Mouse (Mus musculus): ENCODE data around the gene Galnt17. TPM values are rescaled to one million over a fixed set of nuclear protein-coding genes. Genes with fewer than 3 reads are reported as not detected.

The Galnt17 gene
- polyA plus RNA-seq, 1 experiment from 2014 or later, result 0.81 TPM

DNA sequence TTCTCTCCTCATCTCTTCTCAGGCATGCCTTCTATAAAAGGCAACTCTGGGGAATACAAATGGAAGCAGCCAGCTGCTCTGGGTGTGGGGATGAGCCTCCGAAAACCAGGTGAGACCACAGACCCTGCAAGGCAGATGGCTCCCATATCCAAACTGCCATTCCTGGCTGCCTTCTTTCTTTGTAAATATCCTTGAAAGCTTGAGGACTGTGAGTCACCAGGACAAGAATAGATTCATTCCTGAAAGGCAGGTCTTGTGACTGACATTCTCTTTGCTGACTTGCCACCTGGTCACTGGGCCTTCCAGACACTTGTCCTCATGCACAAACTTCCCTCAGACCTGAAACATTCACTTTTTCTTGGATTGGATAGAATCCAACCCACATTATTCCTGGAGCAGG, 127.1 kb downstream of the Galnt17 start:
- TF ChIP-seq CTCF (IDR thresholded peaks at IDR 0.05; ENCODE audit: low read depth) (no peak), EP300 (optimal IDR thresholded peaks at IDR 0.05) (no peak)
- no peaks in the 10 kb centered on the region for H3K27me3 ChIP-seq (ENCODE audit: control insufficient read depth, insufficient read depth, low read length)
- ATAC-seq (ENCODE audit: low FRiP score, low TSS enrichment) (no peak), DNase-seq (ENCODE audit: low spot score) (no peak)
- no peak overlapping the region for H3K4me2 ChIP-seq (replicated peaks; ENCODE audit: low read depth)
- H3K36me3 ChIP-seq (ENCODE audit: control insufficient read depth, insufficient read depth, low read length), result no peaks in the 10 kb centered on the region
- H3K27ac ChIP-seq (replicated peaks), result no peak overlapping the region
- H3K4me1 ChIP-seq (replicated peaks; ENCODE audit: control insufficient read depth, insufficient read depth), result no peaks in the 10 kb centered on the region
- H3K4me3 ChIP-seq (ENCODE audit: low read depth, low read length), result no peak overlapping the region
- H3K9ac ChIP-seq (ENCODE audit: low read length), result no peak overlapping the region
- no peaks in the 10 kb centered on the region for H3K9me3 ChIP-seq (ENCODE audit: control insufficient read depth, low read length)
- 44% methylated on average over 1 of the region's 1 CpGs for WGBS

DNA sequence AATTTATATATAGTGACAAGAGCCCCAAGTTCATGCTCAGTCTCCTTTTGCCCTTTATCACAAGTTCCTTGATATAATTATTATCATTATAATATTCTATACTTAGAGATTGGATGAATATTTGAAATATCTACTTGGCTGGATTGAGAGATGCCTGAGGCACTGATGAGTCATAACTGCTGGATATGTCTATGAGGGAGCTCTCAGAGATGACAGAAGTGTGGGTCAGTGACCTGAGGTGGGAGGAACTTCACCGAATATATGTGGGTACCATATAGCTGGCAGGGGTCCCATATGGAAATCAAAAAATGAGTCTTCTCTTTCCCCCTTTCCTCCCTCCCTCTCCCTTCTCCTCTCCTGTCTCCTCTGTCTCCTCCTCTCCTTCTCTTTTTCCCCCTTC, 127.5 kb downstream of the Galnt17 start:
- H3K27ac ChIP-seq (replicated peaks), result no peak overlapping the region
- ATAC-seq (ENCODE audit: low FRiP score, low TSS enrichment), result no peak
- H3K9ac ChIP-seq (ENCODE audit: low read length), result no peak overlapping the region
- no peak overlapping the region for H3K4me3 ChIP-seq (ENCODE audit: low read depth, low read length)
- no peaks in the 10 kb centered on the region for H3K4me1 ChIP-seq (replicated peaks; ENCODE audit: control insufficient read depth, insufficient read depth)
- H3K9me3 ChIP-seq (ENCODE audit: control insufficient read depth, low read length), result no peaks in the 10 kb centered on the region
- H3K4me2 ChIP-seq (replicated peaks; ENCODE audit: low read depth), result no peak overlapping the region
- TF ChIP-seq EP300 (optimal IDR thresholded peaks at IDR 0.05) (no peak), CTCF (IDR thresholded peaks at IDR 0.05; ENCODE audit: low read depth) (no peak)
- H3K36me3 ChIP-seq (ENCODE audit: control insufficient read depth, insufficient read depth, low read length), result no peaks in the 10 kb centered on the region
- DNase-seq (ENCODE audit: low spot score), result no peak
- WGBS, result 61% methylated on average over 1 of the region's 1 CpGs
- no peaks in the 10 kb centered on the region for H3K27me3 ChIP-seq (ENCODE audit: control insufficient read depth, insufficient read depth, low read length)

DNA sequence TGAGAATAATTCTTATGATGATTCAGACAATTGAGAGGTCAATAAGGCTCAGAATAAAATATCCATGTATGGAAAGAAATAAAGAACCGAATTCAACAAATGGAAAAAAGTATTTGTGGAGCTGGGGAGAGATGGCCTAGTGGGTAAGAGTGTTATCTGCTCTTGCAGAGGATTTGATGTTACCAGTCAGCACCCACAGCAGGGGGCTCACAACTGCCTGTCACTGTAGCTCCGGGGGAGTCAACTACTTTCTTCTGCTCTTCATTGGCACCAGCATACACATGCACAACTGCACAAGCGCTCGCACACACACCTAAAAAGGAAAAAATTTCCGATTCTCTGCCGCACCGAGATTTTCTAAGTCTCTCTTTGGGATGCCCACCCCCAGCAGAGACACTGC, 130.4 kb downstream of the Galnt17 start:
- WGBS, result 58% methylated on average over 7 of the region's 7 CpGs
- Histone ChIP-seq H3K9ac (ENCODE audit: low read length) (no peak overlapping the region), H3K9me3 (ENCODE audit: control insufficient read depth, low read length) (no peaks in the 10 kb centered on the region), H3K27me3 (ENCODE audit: control insufficient read depth, insufficient read depth, low read length) (no peaks in the 10 kb centered on the region), H3K27ac (replicated peaks) (no peak overlapping the region), H3K36me3 (ENCODE audit: control insufficient read depth, insufficient read depth, low read length) (no peaks in the 10 kb centered on the region), H3K4me3 (ENCODE audit: low read depth, low read length) (no peak overlapping the region), H3K4me2 (replicated peaks; ENCODE audit: low read depth) (no peak overlapping the region), H3K4me1 (replicated peaks; ENCODE audit: control insufficient read depth, insufficient read depth) (no peaks in the 10 kb centered on the region)
- no peak for DNase-seq (ENCODE audit: low spot score)
- TF ChIP-seq CTCF (IDR thresholded peaks at IDR 0.05; ENCODE audit: low read depth) (no peak), EP300 (optimal IDR thresholded peaks at IDR 0.05) (no peak)
- ATAC-seq (ENCODE audit: low FRiP score, low TSS enrichment), result no peak

DNA sequence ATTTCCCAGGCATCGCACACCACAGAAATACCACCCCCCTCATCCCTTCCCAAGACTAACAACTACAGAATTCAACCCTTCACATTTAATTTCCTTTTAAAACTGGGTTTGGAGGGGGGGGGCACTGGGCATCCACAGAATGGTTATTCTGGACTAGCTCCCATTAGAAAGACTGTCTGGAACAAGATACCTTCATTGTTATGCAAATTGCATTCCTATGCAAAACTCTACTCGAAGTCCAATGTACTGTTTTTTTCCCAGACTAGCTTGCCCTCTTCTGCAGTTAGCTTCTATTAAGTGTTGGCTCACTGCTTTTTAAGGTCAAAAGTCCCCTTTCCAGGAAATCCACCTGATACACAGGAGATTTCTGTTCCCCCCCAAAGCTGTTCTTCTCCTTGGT, 131.1 kb downstream of the Galnt17 start:
- Histone ChIP-seq H3K4me2 (replicated peaks; ENCODE audit: low read depth) (no peak overlapping the region), H3K27ac (replicated peaks) (no peak overlapping the region), H3K36me3 (ENCODE audit: control insufficient read depth, insufficient read depth, low read length) (no peaks in the 10 kb centered on the region), H3K9me3 (ENCODE audit: control insufficient read depth, low read length) (no peaks in the 10 kb centered on the region), H3K4me3 (ENCODE audit: low read depth, low read length) (no peak overlapping the region), H3K4me1 (replicated peaks; ENCODE audit: control insufficient read depth, insufficient read depth) (no peaks in the 10 kb centered on the region), H3K27me3 (ENCODE audit: control insufficient read depth, insufficient read depth, low read length) (no peaks in the 10 kb centered on the region), H3K9ac (ENCODE audit: low read length) (no peak overlapping the region)
- TF ChIP-seq CTCF (IDR thresholded peaks at IDR 0.05; ENCODE audit: low read depth), result no peak
- TF ChIP-seq EP300 (optimal IDR thresholded peaks at IDR 0.05), result no peak
- 34% methylated on average over 2 of the region's 2 CpGs for WGBS
- ATAC-seq (ENCODE audit: low FRiP score, low TSS enrichment) (no peak), DNase-seq (ENCODE audit: low spot score) (no peak)

DNA sequence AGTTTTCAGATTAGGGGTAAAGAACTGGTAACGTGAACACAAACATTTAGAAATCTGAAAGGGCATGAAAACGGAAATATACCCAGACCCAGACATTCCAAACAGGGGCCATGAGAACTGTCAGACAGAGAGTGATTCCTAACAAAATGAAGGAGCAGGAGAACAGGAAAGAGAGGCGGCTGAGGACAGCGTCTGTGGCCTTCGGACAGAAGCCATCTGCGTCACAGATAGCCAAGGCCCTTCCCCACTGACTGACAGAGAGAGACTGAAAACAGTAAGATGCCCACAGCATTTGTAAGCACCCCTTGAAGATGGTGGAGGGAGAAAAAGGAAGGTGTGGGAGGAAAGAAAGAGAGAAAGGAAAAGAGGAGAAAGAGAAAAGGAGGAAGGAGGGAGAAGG, 139.1 kb downstream of the Galnt17 start:
- WGBS, result 67% methylated on average over 6 of the region's 6 CpGs

DNA sequence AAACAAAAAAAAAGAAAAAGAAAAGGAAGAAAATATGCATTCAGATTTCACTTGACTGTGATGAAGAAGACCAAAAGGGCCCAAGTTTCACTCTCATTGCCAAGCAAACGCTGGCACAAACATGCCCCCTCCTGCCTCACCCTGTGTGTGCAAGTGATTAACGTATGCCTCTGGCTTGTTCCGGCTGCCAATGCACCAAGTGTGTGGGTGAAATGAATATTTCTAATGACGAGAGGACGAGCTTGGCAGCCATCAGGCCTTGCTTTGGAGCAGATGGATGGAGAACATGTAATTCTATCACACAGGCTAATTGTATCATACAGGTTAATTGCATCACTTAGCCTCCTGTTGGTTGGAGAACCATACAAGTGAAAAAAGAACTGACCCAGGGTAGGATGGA, 140.9 kb downstream of the Galnt17 start:
- Histone ChIP-seq H3K4me2 (replicated peaks; ENCODE audit: low read depth) (no peak overlapping the region), H3K4me3 (ENCODE audit: low read depth, low read length) (no peak overlapping the region), H3K27me3 (ENCODE audit: control insufficient read depth, insufficient read depth, low read length) (no peaks in the 10 kb centered on the region), H3K9me3 (ENCODE audit: control insufficient read depth, low read length) (no peaks in the 10 kb centered on the region), H3K9ac (ENCODE audit: low read length) (no peak overlapping the region), H3K36me3 (ENCODE audit: control insufficient read depth, insufficient read depth, low read length) (no peaks in the 10 kb centered on the region), H3K27ac (replicated peaks) (no peak overlapping the region), H3K4me1 (replicated peaks; ENCODE audit: control insufficient read depth, insufficient read depth) (no peaks in the 10 kb centered on the region)
- 59% methylated on average over 5 of the region's 5 CpGs for WGBS
- no peak for TF ChIP-seq CTCF (IDR thresholded peaks at IDR 0.05; ENCODE audit: low read depth)
- TF ChIP-seq EP300 (optimal IDR thresholded peaks at IDR 0.05), result no peak
- DNase-seq (ENCODE audit: low spot score) (no peak), ATAC-seq (ENCODE audit: low FRiP score, low TSS enrichment) (no peak)

More for the DNA sequence above, 139.1 kb downstream of the Galnt17 start:
- TF ChIP-seq EP300 (optimal IDR thresholded peaks at IDR 0.05), result no peak
- TF ChIP-seq CTCF (IDR thresholded peaks at IDR 0.05; ENCODE audit: low read depth), result no peak
- Histone ChIP-seq H3K27me3 (ENCODE audit: control insufficient read depth, insufficient read depth, low read length) (no peaks in the 10 kb centered on the region), H3K4me3 (ENCODE audit: low read depth, low read length) (no peak overlapping the region), H3K9ac (ENCODE audit: low read length) (no peak overlapping the region), H3K9me3 (ENCODE audit: control insufficient read depth, low read length) (no peaks in the 10 kb centered on the region), H3K4me2 (replicated peaks; ENCODE audit: low read depth) (no peak overlapping the region), H3K36me3 (ENCODE audit: control insufficient read depth, insufficient read depth, low read length) (no peaks in the 10 kb centered on the region), H3K4me1 (replicated peaks; ENCODE audit: control insufficient read depth, insufficient read depth) (no peaks in the 10 kb centered on the region), H3K27ac (replicated peaks) (no peak overlapping the region)
- DNase-seq (ENCODE audit: low spot score) (no peak), ATAC-seq (ENCODE audit: low FRiP score, low TSS enrichment) (no peak)

Measured in stomach, postnatal 0 days (tissue).